Mouse (Mus musculus) urinary bladder, adult 2 months (tissue): ENCODE measurements around the gene Igfbp4. TPM values are rescaled to one million over a fixed set of nuclear protein-coding genes. Genes with fewer than 3 reads are reported as not detected.

Experiments
- polyA plus RNA-seq: library from polyadenylated mRNA; depleted of rRNA; stranded (reverse); fragments of >200 nt; gene quantifications from 2 replicates; pipeline ENCODE4 v1.2.3, GENCODE M21; 2012; rRNA removed

Gene Igfbp4
- polyA plus RNA-seq, 1 experiment: 248 TPM

Other genes starting within 250 kb of the Igfbp4 start
- gene Msl1, start 245.7 kb upstream of the Igfbp4 start, polyA plus RNA-seq: 57.0 and 58.7 TPM in 2 replicates
- 24.7 and 29.5 TPM in 2 replicates for gene Casc3, start 236.3 kb upstream of the Igfbp4 start, polyA plus RNA-seq
- gene Rapgefl1, start 204.5 kb upstream of the Igfbp4 start, polyA plus RNA-seq: 56.6 and 66.4 TPM in 2 replicates
- gene Wipf2, start 177.6 kb upstream of the Igfbp4 start, polyA plus RNA-seq: 19.2 and 26.0 TPM in 2 replicates
- 2.7 and 3.8 TPM in 2 replicates for gene Cdc6, start 133.4 kb upstream of the Igfbp4 start, polyA plus RNA-seq
- 8.5 and 13.7 TPM in 2 replicates for gene Rara, start 113.4 kb upstream of the Igfbp4 start, polyA plus RNA-seq
- 0.55 and 0.87 TPM in 2 replicates for gene Gjd3, start 58.2 kb upstream of the Igfbp4 start, polyA plus RNA-seq
- 4.7 and 6.0 TPM in 2 replicates for gene Top2a, start 17.1 kb upstream of the Igfbp4 start, polyA plus RNA-seq
- 26.0 and 28.6 TPM in 2 replicates for gene Tns4, start 48.1 kb downstream of the Igfbp4 start, polyA plus RNA-seq
- 1.0 and 1.3 TPM in 2 replicates for gene Ccr7, start 113.8 kb downstream of the Igfbp4 start, polyA plus RNA-seq
- gene Smarce1, start 189.8 kb downstream of the Igfbp4 start, polyA plus RNA-seq: 60.3 and 81.1 TPM in 2 replicates
- 0.23 and 0.27 TPM in 2 replicates for gene Krt222, start 202.8 kb downstream of the Igfbp4 start, polyA plus RNA-seq
- gene Krt24, start 244.0 kb downstream of the Igfbp4 start, polyA plus RNA-seq: not detected in 2 replicates